ENCODE assay signal across 20 mouse cellular contexts in the genomic region with DNA sequence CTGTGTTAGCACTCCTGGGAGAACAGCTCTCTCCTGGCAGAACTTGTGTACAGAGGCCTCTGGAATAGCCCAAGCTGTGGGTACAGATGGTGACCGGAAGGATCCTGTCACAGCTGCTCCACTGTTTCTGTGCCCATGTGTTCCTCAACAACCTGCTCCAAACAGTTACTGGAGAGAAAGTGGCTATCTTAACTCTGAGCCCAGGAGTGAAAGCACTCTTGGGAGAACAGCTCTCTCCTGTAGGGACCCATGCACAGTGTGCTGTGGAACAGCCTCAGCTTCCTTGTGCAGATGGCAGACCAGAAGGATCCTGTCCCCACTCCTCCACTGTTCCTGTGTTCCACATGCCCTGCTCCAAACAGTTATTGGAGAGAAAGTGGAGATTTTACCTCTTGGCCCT.
DNase-seq lines count a peak whose midpoint lies in the region; ATAC-seq and TF ChIP-seq lines count a peak whose summit lies in the region.
"Had no signal": no experiment of that assay in that cellular context is flagged by ENCODE, and none has a peak within 500 bp of the region (broad histone marks: within the 10 kb centered on the region; RNA-seq: fewer than 3 reads in every experiment).

No protein-coding gene starts in this region.

- no peak overlapping the region for H3K4me3 ChIP-seq in cortical plate, adult 2 months (ENCODE audit: insufficient read depth, low read length)
- no peak overlapping the region for H3K4me3 ChIP-seq in lung, adult 2 months (replicated peaks; ENCODE audit: extremely low read depth, low read depth, low read length)
- no peak overlapping the region for H3K4me3 ChIP-seq in limb, embryonic 10.5 days
- H3K4me3 ChIP-seq: embryonic facial prominence, embryonic 13.5 days; heart, adult 2 months; hindbrain, embryonic 15.5 days; limb, embryonic 15.5 days; midbrain, embryonic 12.5 days; neural tube, embryonic 12.5 days had no signal

- no peaks in the 10 kb centered on the region for H3K4me1 ChIP-seq in cortical plate, adult 2 months (ENCODE audit: control insufficient read depth, insufficient read depth, low read length)
- no peaks in the 10 kb centered on the region for H3K4me1 ChIP-seq in lung, adult 2 months (ENCODE audit: control insufficient read depth, insufficient read depth, low read length)
- no peaks in the 10 kb centered on the region for H3K4me1 ChIP-seq in limb, embryonic 10.5 days
- H3K4me1 ChIP-seq: embryonic facial prominence, embryonic 13.5 days; hindbrain, embryonic 15.5 days; limb, embryonic 15.5 days; midbrain, embryonic 12.5 days; neural tube, embryonic 12.5 days had no signal

- no peak for TF ChIP-seq CTCF in cortical plate, adult 2 months (IDR thresholded peaks at IDR 0.05; ENCODE audit: extremely low read depth, insufficient read depth, low read length)
- TF ChIP-seq CTCF in lung, adult 2 months (IDR thresholded peaks at IDR 0.05; ENCODE audit: insufficient read depth, low read length): no peak

- TF ChIP-seq POLR2A in cortical plate, adult 2 months (IDR thresholded peaks at IDR 0.05; ENCODE audit: extremely low read depth, insufficient read depth, low read length): no peak
- TF ChIP-seq POLR2A in lung, adult 2 months (IDR thresholded peaks at IDR 0.05; ENCODE audit: borderline replicate concordance, extremely low read depth, low read depth, low read length): no peak

- no peaks in the 10 kb centered on the region for H3K9me3 ChIP-seq in limb, embryonic 10.5 days (replicated peaks)
- H3K9me3 ChIP-seq: embryonic facial prominence, embryonic 13.5 days; hindbrain, embryonic 15.5 days; limb, embryonic 15.5 days; midbrain, embryonic 12.5 days; neural tube, embryonic 12.5 days had no signal

- 0 out of 2 replicates have a peak overlapping the region, but pooled peaks have one; percentile 17 for H3K27ac ChIP-seq in cortical plate, adult 2 months (ENCODE audit: insufficient read depth, low read length)
- H3K27ac ChIP-seq in limb, embryonic 10.5 days: no peak overlapping the region
- H3K27ac ChIP-seq: embryonic facial prominence, embryonic 13.5 days; heart, adult 2 months; hindbrain, embryonic 15.5 days; limb, embryonic 15.5 days; midbrain, embryonic 12.5 days; neural tube, embryonic 12.5 days had no signal

- intact Hi-C loops in left cerebral cortex, postnatal 36 days (cut with DNase I): no loop called here

- WGBS in lung, adult 2 months: 88% methylated on average over 1 of the region's 1 CpGs
- WGBS in limb, embryonic 10.5 days: 78% methylated on average over 1 of the region's 1 CpGs

- peak; percentile 100 for ATAC-seq in frontal cortex, adult (ENCODE audit: low TSS enrichment)
- ATAC-seq: intestine, postnatal 0 days had no signal

- DNase-seq in frontal cortex, postnatal 10 days (ENCODE audit: low spot score in 2 of 2): no peak
- DNase-seq in layer of hippocampus, adult 9-10 months (ENCODE audit: low spot score): peak; percentile 31
- peak; percentile 32 to 40 for DNase-seq in left cerebral cortex, postnatal 36 days (ENCODE audit: low spot score in 2 of 2)
- no peak for DNase-seq in lung, adult 2 months
- DNase-seq in ovary, postnatal 14 days (ENCODE audit: low spot score): no peak
- no peak for DNase-seq in limb, embryonic 10.5 days (ENCODE audit: low spot score)
- DNase-seq: cerebellum, adult 9-11 months; gastrocnemius, postnatal 25 days; heart, adult 2 months; heart, postnatal 4 days; lung, postnatal 10 days had no signal

- H3K27me3 ChIP-seq in limb, embryonic 10.5 days (ENCODE audit: low read depth, poor library complexity, severe bottlenecking): no peaks in the 10 kb centered on the region
- H3K27me3 ChIP-seq: CH12.LX; embryonic facial prominence, embryonic 13.5 days; hindbrain, embryonic 15.5 days; limb, embryonic 15.5 days; midbrain, embryonic 12.5 days; neural tube, embryonic 12.5 days had no signal

- H3K36me3 ChIP-seq in limb, embryonic 10.5 days: no peaks in the 10 kb centered on the region
- H3K36me3 ChIP-seq: embryonic facial prominence, embryonic 13.5 days; hindbrain, embryonic 15.5 days; limb, embryonic 15.5 days; midbrain, embryonic 12.5 days; neural tube, embryonic 12.5 days had no signal

Comparison
In these comparisons a context has a peak if more than half of its experiments do, and no peak if none do; other contexts are left out.
1. DNase-seq: peak in layer of hippocampus, adult 9-10 months (single experiment) and left cerebral cortex, postnatal 36 days (2 of 2); none in frontal cortex, postnatal 10 days (0 of 2), lung, adult 2 months (single experiment), ovary, postnatal 14 days (single experiment) and limb, embryonic 10.5 days (single experiment).